Mouse (Mus musculus) ES-Bruce4 (cell line): ENCODE measurements around the gene Slc25a12. TPM values are rescaled to one million over a fixed set of nuclear protein-coding genes. Genes with fewer than 3 reads are reported as not detected.

Experiments
- H3K27ac ChIP-seq: 2 replicates; pipeline ENCODE4 v1.5.1; 2012; ENCODE audit warnings: low read length, inconsistent platforms; ENCODE audit not compliant: insufficient read depth
- H3K27me3 ChIP-seq: 2 replicates; pipeline ENCODE4 v1.6.1; 2012; ENCODE audit warnings: mild to moderate bottlenecking, low read length, inconsistent platforms; ENCODE audit not compliant: control insufficient read depth, poor library complexity, insufficient read depth, severe bottlenecking
- H3K36me3 ChIP-seq: 2 replicates; pipeline ENCODE4 v1.6.1; 2012; ENCODE audit warnings: inconsistent platforms, mild to moderate bottlenecking, low read length, moderate library complexity; ENCODE audit not compliant: control insufficient read depth, poor library complexity, insufficient read depth, severe bottlenecking
- H3K4me1 ChIP-seq: one replicate; pipeline ENCODE4 v1.8.1; 2011; ENCODE audit warnings: low read length; ENCODE audit not compliant: control insufficient read depth, insufficient read depth
- H3K4me3 ChIP-seq: 2 replicates; pipeline ENCODE4 v1.5.1; 2011; ENCODE audit warnings: low read depth, mild to moderate bottlenecking, low read length
- H3K9ac ChIP-seq: 2 replicates; pipeline ENCODE4 v1.6.1; 2012; ENCODE audit warnings: low read depth, mild to moderate bottlenecking, inconsistent platforms; ENCODE audit not compliant: poor library complexity, severe bottlenecking
- H3K9me3 ChIP-seq: replicated peaks from 2 replicates; pipeline ENCODE4 v1.6.1; 2012; ENCODE audit warnings: mild to moderate bottlenecking, low read length, inconsistent platforms; ENCODE audit not compliant: control insufficient read depth, poor library complexity, insufficient read depth, severe bottlenecking
- CTCF ChIP-seq: IDR thresholded peaks from one replicate; pipeline ENCODE4 v1.8.1; 2011; ENCODE audit warnings: low read depth, low read length
- EP300 ChIP-seq: IDR thresholded peaks from 2 replicates; pipeline ENCODE4 v1.6.1; 2011; ENCODE audit warnings: low read depth, low read length; ENCODE audit not compliant: insufficient read depth
- POLR2A ChIP-seq: IDR thresholded peaks from one replicate; pipeline ENCODE4 v1.8.1; 2011; ENCODE audit warnings: low read length; ENCODE audit not compliant: insufficient read depth
- polyA plus RNA-seq: library from polyadenylated mRNA; stranded (reverse); fragments of >200 nt; gene quantifications from 2 replicates; pipeline ENCODE4 v1.2.4, GENCODE M21; 2011; ENCODE audit warnings: low read depth; ENCODE audit not compliant: missing spikeins, insufficient read depth, insufficient read length

Slc25a12 gene
- polyA plus RNA-seq, 1 experiment: 89.2 TPM

DNA sequence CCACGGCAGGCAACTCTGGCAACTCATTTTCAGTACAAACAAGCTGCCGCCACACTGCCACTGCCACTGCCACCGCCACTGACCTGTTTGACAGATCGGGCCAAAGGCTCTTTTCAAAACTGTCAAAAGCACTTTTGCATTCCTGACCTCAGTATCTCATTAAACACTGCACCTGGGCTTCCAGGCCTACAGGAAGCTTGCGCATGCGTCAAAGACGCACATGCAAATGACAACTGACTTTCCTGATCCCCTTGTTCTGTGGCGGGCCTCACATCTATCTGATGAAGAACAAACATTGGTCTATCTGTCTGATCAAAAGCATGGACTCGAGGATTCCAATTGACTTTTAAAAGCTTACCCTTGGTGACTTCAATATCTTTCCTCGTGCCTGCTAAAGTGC is 55.5 kb downstream of the Slc25a12 start:
- Histone ChIP-seq H3K27ac (no peak overlapping the region), H3K9me3 (no peaks in the 10 kb centered on the region), H3K4me3 (no peak overlapping the region), H3K27me3 (no peaks in the 10 kb centered on the region), H3K9ac (no peak overlapping the region), H3K4me1 (no peaks in the 10 kb centered on the region), H3K36me3 (peaks cover 42% of the 10 kb centered on the region)
- no peak for TF ChIP-seq CTCF
- no peak for TF ChIP-seq POLR2A
- TF ChIP-seq EP300: no peak

DNA sequence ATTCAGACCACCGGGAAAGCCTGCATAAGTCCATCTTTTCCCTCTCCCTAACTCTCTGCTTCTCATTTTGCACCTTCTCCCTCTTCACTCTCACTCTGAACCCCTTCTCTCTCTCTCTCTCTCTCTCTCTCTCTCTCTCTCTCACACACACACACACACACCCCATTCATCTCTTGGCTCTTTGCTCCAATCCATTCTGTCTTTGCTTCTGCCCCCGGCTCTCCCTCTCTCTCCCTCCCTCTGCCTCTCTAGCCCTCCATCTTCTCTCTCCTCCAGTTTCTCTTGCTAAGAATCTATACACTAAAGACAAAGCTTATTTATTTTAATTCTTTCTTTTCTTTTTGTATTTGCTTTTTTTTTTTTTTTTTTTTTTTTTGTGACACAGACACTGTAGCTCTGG is 57.8 kb downstream of the Slc25a12 start:
- H3K9me3 ChIP-seq: no peaks in the 10 kb centered on the region
- no peak overlapping the region for H3K9ac ChIP-seq
- H3K27me3 ChIP-seq: no peaks in the 10 kb centered on the region
- TF ChIP-seq POLR2A (no peak), EP300 (no peak), CTCF (no peak)
- H3K27ac ChIP-seq: no peak overlapping the region
- no peak overlapping the region for H3K4me3 ChIP-seq
- H3K36me3 ChIP-seq: peaks cover 39% of the 10 kb centered on the region
- no peaks in the 10 kb centered on the region for H3K4me1 ChIP-seq

DNA sequence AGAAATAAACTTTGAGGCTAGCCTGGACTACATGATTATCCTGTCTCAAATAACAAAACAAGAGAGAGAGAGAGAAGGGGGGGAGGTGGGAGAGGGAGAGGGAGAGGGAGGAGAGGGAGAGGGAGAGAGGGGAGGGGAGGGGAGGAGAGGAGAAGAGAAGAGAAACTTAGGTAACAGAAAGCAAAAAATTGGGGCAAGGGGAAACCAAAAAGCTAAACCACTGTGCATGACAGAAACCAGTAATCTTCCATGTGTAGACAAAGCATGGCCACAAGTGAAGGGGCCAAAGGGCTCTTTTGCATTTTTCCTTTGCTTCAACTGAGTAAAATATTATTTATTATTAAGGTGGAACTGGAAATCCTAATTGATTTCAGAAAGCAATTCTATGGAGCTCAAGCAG is 61.2 kb downstream of the Slc25a12 start:
- H3K9me3 ChIP-seq: no peaks in the 10 kb centered on the region
- no peak overlapping the region for H3K9ac ChIP-seq
- no peak overlapping the region for H3K4me3 ChIP-seq
- TF ChIP-seq POLR2A (no peak), EP300 (no peak), CTCF (no peak)
- no peak overlapping the region for H3K27ac ChIP-seq
- peaks cover 25% of the 10 kb centered on the region for H3K36me3 ChIP-seq
- no peaks in the 10 kb centered on the region for H3K4me1 ChIP-seq
- no peaks in the 10 kb centered on the region for H3K27me3 ChIP-seq

DNA sequence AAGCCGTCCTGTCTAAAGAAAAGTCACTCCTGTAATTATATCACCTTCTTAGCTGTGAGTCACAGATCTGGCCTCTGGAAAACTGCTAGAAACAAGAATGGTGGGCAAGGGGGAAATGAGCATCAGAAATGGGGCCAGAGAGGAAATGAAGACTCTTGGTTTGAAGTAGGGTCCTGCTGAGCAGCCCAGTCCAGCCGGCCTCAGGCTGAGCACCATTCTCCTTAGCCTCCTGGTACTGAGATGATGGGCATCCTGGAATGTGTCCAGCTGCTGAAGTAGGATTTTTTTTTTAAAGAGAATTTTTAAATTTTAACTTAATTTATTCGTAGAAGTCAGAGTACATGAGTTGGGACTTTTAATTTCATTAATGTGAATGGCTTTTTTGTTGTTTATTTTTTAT is 62.7 kb downstream of the Slc25a12 start:
- Histone ChIP-seq H3K36me3 (peaks cover 14% of the 10 kb centered on the region; the same call in 1 of the 2 replicates), H3K9me3 (no peaks in the 10 kb centered on the region), H3K27ac (no peak overlapping the region), H3K4me1 (no peaks in the 10 kb centered on the region), H3K27me3 (no peaks in the 10 kb centered on the region), H3K4me3 (no peak overlapping the region), H3K9ac (no peak overlapping the region)
- TF ChIP-seq CTCF (no peak), POLR2A (no peak), EP300 (no peak)

DNA sequence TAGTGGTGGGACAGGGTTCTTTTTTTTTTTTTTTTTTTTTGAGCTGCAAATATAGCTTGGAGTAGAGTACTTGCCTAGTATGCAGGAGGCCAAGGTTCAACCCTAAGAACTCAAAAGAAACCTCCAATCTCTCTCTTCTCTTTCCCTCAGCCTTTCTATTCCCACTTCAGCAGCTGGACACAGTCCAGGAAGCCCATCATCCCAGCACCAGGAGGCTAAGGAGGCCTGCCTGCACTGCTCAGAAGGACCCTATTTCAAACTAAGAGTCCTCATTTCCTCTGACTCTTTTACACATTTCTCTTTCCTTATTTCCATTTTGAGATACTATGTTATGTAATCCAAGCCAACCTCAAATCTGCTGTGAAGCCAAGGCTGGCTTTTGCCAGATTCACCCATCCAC is 64.3 kb downstream of the Slc25a12 start:
- no peak overlapping the region for H3K9ac ChIP-seq

DNA sequence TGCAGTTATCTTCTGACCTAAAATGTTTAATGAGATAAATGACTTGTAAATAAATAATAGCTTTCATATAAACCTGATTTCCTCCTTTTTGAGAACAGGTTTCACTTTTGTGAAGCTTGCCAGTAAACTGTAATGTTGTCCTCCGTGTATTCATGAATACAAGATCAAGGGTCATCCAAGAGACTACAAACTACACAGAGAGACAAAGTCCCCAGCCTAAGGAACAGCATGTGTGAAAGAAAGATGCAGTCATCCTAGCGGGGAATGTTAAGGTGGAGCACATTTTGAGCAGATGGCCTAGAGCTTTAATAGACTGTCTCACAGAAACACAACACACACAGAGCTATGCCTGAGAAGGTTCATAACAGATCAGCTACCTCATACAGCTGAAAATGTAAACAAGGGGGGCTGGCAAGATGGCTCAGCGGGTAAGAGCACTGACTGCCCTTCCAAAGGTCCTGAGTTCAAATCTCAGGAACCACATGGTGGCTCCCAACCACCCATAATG is 65.3 kb downstream of the Slc25a12 start:
- H3K36me3 ChIP-seq: 0 out of 2 replicates have a peak, but pooled peaks cover 9% of the 10 kb centered on the region
- H3K4me1 ChIP-seq: no peaks in the 10 kb centered on the region
- no peaks in the 10 kb centered on the region for H3K27me3 ChIP-seq
- no peak overlapping the region for H3K4me3 ChIP-seq
- H3K9me3 ChIP-seq: no peaks in the 10 kb centered on the region
- TF ChIP-seq CTCF (no peak), POLR2A (no peak), EP300 (no peak)
- H3K9ac ChIP-seq: no peak overlapping the region
- no peak overlapping the region for H3K27ac ChIP-seq

More for the DNA sequence above, 64.3 kb downstream of the Slc25a12 start:
- H3K27ac ChIP-seq: no peak overlapping the region
- no peak for TF ChIP-seq CTCF
- TF ChIP-seq POLR2A: no peak
- no peak for TF ChIP-seq EP300
- no peaks in the 10 kb centered on the region for H3K27me3 ChIP-seq
- H3K4me1 ChIP-seq: no peaks in the 10 kb centered on the region
- no peaks in the 10 kb centered on the region for H3K9me3 ChIP-seq
- peaks cover 14% of the 10 kb centered on the region; the same call in 1 of the 2 replicates for H3K36me3 ChIP-seq
- H3K4me3 ChIP-seq: no peak overlapping the region
